Mouse (Mus musculus) heart, embryonic 14.5 days (tissue): ENCODE measurements around the gene Raph1. TPM values are rescaled to one million over a fixed set of nuclear protein-coding genes. Genes with fewer than 3 reads are reported as not detected.

Experiments used
- ATAC-seq: fragments of 200-750 bp; cut with Nextera tagmentation; 2 replicates; pipeline ENCODE4 v1.8.0; 2017; ENCODE audit warnings: low read depth, moderate TSS enrichment; ENCODE audit not compliant: insufficient number of reproducible peaks, insufficient read depth, low FRiP score
- H3K27ac ChIP-seq, 2 experiments: fragments of 200-500 bp in 1 of 2; fragments of 300-500 bp in 1 of 2; sonication (generic) in 1 of 2; replicated peaks in 1 of 2; 2 replicates each; pipeline ENCODE4 v1.5.1; 2012 to 2014; ENCODE audit warnings: low read depth in 2 of 2, low read length in 2 of 2, control low read depth in 1 of 2, mild to moderate bottlenecking in 1 of 2, mixed read lengths in 1 of 2; ENCODE audit not compliant: control insufficient read depth in 1 of 2, insufficient read depth in 1 of 2
- H3K27me3 ChIP-seq: fragments of 300-500 bp; sonication (generic); 2 replicates; pipeline ENCODE4 v1.6.1; 2014; ENCODE audit warnings: mild to moderate bottlenecking, low read length, control low read depth; ENCODE audit not compliant: control insufficient read depth, insufficient read depth
- H3K36me3 ChIP-seq: fragments of 300-500 bp; sonication (generic); 2 replicates; pipeline ENCODE4 v1.6.1; 2014; ENCODE audit warnings: mild to moderate bottlenecking, control low read depth, low read length, mixed read lengths; ENCODE audit not compliant: control insufficient read depth, insufficient read depth
- H3K4me1 ChIP-seq, 2 experiments: fragments of 200-500 bp in 1 of 2; fragments of 300-500 bp in 1 of 2; sonication (generic) in 1 of 2; 2 replicates each; pipeline ENCODE4 v1.6.1; 2012 to 2014; ENCODE audit warnings: low read length in 2 of 2, control low read depth in 1 of 2, mixed read lengths in 1 of 2; ENCODE audit not compliant: control insufficient read depth in 2 of 2, insufficient read depth in 2 of 2
- H3K4me2 ChIP-seq: fragments of 300-500 bp; sonication (generic); 2 replicates; pipeline ENCODE4 v1.6.1; 2014; ENCODE audit warnings: mild to moderate bottlenecking, low read length
- H3K4me3 ChIP-seq, 2 experiments: fragments of 200-500 bp in 1 of 2; fragments of 300-500 bp in 1 of 2; sonication (generic) in 1 of 2; 2 replicates each; pipeline ENCODE4 v1.5.1; 2012 to 2014; ENCODE audit warnings: low read length in 2 of 2, mild to moderate bottlenecking in 2 of 2, control low read depth in 1 of 2, low read depth in 1 of 2, moderate library complexity in 1 of 2; ENCODE audit not compliant: control insufficient read depth in 1 of 2, insufficient read depth in 1 of 2
- H3K9ac ChIP-seq: fragments of 300-500 bp; sonication (generic); 2 replicates; pipeline ENCODE4 v1.6.1; 2014; ENCODE audit warnings: mild to moderate bottlenecking, low read length
- H3K9me3 ChIP-seq: fragments of 300-500 bp; sonication (generic); 2 replicates; pipeline ENCODE4 v1.6.1; 2016; ENCODE audit warnings: low read length, control low read depth; ENCODE audit not compliant: control insufficient read depth
- WGBS: fragments of 180-500 bp; shearing (Covaris S2); extraction: QIAGEN DNeasy Blood & Tissue Kit; methylation state at CpG from one replicate; pipeline ENCODE4 v1.1.7; 2014; 5-methylcytosine and 5-hydroxymethylcytosine counted together
- polyA plus RNA-seq: library from polyadenylated mRNA; unstranded; fragments of >200 nt; fragmentation: Nextera tagmentation; extraction: Ambion mirVana; gene quantifications from 2 replicates; pipeline ENCODE4 v1.2.1, GENCODE M21; 2014

Gene Raph1
- polyA plus RNA-seq, 1 experiment from 2014 or later: 68.7 TPM

DNA sequence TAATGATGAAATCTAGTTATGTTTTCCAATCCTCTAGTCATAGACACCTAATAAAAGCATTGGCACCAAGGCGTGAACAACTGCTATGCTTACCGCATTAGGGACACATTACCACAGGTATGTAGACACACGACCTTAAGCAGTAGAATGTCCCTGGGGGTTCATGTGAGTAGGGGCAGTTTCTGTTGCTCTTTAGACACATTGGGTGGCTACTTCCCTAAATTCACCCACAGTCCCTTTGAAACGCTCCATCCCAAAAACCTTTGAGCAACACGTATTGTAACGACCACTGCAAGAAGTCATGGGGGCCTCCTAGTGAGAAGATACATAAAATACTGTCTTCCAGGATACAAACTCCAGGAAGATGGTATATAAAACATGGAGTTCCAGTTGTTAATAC, 33.8 kb upstream of the Raph1 start:
- WGBS: 80% methylated on average over 6 of the region's 6 CpGs
- Histone ChIP-seq H3K4me1 (peaks cover 0 to 5% of the 10 kb centered on the region in 2 experiments; a peak in 2 of 4 replicates), H3K4me2 (no peak overlapping the region), H3K9ac (no peak overlapping the region), H3K4me3 (no peak overlapping the region), H3K9me3 (no peaks in the 10 kb centered on the region), H3K36me3 (no peaks in the 10 kb centered on the region), H3K27ac (no peak overlapping the region), H3K27me3 (no peaks in the 10 kb centered on the region)
- no peak for ATAC-seq

DNA sequence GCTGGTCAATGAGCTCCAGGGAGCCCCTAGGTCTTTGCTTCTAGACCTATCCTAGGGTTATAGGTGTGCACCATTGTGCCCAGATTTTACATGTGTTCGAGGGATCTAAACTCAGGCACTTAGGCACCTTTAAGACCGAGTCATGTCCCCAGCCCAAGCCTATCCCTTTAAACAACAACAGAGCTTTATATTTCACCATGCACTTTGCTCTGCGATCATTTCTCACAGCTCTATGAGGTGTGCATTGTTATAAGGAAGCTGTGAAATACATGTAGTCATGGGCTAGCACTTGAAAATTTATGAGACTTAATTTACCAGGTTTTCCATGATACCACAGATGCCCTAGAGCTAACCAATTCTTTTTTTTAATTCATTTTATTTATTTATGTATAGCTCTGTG, 33.0 kb upstream of the Raph1 start:
- no peak overlapping the region for H3K27ac ChIP-seq
- no peak overlapping the region for H3K4me3 ChIP-seq
- H3K4me1 ChIP-seq: peaks cover 0 to 5% of the 10 kb centered on the region in 2 experiments; a peak in 2 of 4 replicates
- no peak for ATAC-seq
- H3K9me3 ChIP-seq: no peaks in the 10 kb centered on the region
- no peak overlapping the region for H3K4me2 ChIP-seq
- WGBS: 87% methylated on average over 3 of the region's 3 CpGs
- no peaks in the 10 kb centered on the region for H3K27me3 ChIP-seq
- H3K9ac ChIP-seq: no peak overlapping the region
- no peaks in the 10 kb centered on the region for H3K36me3 ChIP-seq

DNA sequence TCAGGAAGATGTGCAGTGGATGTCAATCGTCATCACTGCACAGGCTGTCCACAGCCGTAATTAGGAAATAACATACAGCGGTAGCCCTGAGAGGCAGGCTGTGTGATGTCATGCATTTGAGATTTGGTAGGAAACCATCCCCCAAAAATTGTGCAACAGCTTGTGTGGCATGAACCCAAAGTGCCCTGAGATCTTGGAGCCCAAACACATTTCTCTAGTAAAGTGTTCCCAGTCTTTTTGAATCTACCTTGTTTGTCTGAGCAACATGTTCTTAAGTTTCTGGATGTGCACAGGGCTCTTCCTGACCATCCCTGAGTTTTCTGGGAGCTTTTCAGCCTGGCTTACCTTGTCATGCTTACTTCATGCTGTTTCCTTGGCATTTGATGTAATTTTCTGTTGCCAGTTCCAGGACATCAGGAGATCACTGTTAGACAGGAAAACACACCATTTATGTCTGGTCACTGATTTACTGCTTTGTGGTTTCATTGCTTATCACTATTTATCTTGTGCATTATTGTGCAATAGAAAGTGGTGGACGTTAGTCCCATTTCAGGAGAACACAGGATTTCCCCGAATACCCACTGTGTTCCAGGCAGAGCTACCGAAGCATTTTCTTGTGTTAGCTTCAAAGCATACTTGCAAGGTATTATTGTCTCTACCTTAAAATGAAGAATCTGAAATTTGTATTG, 32.3 kb upstream of the Raph1 start:
- Histone ChIP-seq H3K4me2 (no peak overlapping the region), H3K4me1 (peaks cover 0 to 5% of the 10 kb centered on the region in 2 experiments; a peak in 2 of 4 replicates), H3K27me3 (no peaks in the 10 kb centered on the region), H3K9ac (no peak overlapping the region), H3K27ac (no peak overlapping the region), H3K4me3 (no peak overlapping the region), H3K36me3 (no peaks in the 10 kb centered on the region), H3K9me3 (no peaks in the 10 kb centered on the region)
- no peak for ATAC-seq
- WGBS: 78% methylated on average over 6 of the region's 6 CpGs

DNA sequence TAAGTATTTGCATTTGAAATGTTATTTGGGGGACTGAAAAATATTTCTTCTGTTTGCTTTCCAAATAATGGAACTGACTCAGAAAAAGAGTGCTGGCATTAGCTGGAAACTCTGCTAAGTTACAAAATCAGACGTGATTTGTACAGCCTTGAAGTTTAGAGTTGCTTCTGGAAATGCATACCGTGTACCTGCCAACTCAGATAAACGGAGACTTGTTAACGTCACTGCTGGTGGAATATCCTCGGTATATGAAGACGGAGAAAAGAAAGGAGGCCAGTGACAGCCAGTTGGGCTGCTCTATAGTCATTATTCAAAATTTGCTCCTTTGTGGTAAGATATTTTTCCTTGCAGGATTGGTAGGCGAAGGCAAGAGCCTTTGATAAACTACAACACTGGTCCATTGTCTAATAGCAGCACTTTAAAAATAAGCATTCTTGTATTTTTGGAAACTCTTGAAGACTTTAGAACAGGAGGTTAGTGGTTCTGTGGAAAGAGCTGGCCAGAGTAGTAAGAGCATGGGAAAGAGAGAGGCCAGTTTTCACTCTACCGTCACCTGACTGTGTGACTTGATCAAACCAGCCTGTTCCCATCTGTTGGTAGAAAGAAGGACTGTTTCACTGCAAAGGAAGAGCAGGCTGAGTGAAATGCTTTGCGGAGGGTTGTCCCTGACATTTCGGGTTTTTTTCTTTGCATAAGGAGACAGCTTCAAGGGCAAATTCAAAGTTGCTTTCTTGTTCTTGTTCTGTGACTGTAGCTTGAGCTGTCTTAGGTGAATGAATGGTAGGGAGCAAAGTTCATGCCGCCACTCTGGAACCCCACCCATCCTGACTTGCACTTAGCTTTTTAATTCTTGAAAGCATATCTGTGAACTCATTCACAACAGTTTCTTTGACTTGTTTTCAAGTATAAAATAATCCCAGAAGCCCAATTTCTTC, 29.7 kb upstream of the Raph1 start:
- Histone ChIP-seq H3K36me3 (no peaks in the 10 kb centered on the region), H3K9ac (no peak overlapping the region), H3K27ac (no peak overlapping the region), H3K4me1 (peaks cover 0 to 5% of the 10 kb centered on the region in 2 experiments; a peak in 2 of 4 replicates), H3K4me3 (no peak overlapping the region), H3K4me2 (no peak overlapping the region), H3K27me3 (no peaks in the 10 kb centered on the region), H3K9me3 (no peaks in the 10 kb centered on the region)
- no peak for ATAC-seq
- 66% methylated on average over 11 of the region's 11 CpGs for WGBS

DNA sequence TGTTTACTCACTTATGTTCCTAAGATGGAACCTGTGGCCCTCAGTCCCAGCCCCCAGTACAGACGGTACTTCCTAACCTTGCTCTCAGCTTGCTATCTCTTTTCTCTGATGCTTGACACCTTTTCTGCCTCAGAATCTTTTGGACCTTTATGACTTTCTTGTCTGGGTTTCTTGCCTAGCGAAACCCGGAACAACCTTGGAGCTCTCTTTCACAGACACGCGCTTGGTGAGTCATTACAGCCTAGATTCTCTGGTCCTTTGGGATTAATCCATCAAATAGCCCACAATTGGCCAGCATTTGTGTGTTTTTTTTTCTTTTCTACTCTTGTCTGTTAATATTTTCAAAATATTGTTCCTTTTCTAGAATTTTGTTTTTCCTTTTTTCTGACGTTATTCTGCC, 26.2 kb upstream of the Raph1 start:
- Histone ChIP-seq H3K27me3 (no peaks in the 10 kb centered on the region), H3K9ac (no peak overlapping the region), H3K4me2 (no peak overlapping the region), H3K9me3 (peaks cover 5% of the 10 kb centered on the region; the same call in 1 of the 2 replicates), H3K4me1 (peaks cover 4 to 13% of the 10 kb centered on the region in 2 experiments), H3K36me3 (no peaks in the 10 kb centered on the region), H3K27ac (no peak overlapping the region), H3K4me3 (no peak overlapping the region)
- no peak for ATAC-seq
- WGBS: 91% methylated on average over 6 of the region's 6 CpGs

DNA sequence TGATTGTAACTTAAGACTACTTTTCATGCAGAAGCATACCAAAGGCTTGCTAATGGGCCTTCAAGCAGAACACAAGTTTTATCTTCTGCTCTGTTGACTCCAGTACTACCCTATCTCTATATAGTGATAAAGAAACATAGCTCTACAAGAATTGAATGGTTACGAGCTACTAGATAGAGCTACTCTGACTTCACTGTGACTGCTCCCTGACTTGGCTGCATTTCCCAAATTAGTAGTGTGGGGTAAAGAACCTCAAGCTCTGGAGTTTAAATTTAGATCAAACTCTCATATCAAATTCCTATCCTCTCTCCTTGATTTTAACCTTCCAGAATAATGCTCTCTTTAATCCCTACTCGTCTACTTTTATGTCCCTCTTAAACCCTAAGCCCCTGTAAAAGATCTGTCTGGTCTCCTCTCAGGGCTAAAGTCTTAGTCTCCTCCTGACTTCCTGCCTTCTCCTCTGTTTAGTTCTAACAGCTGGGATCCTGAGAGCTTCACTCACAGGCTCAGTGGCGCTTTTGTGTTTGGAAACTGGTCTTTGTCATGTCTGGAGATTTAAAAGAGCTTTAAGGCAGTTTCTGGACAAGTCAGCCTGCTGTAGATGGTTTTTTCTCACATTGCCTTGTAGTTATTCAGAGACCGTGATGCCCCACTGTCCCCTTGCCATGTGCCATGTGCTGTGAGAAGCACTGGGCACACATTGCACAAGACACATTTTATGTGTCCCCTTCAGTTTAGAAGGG, 22.2 kb upstream of the Raph1 start:
- ATAC-seq: peak; percentile 64
- Histone ChIP-seq H3K4me2 (no peak overlapping the region), H3K27ac (peak overlapping the region; percentile 76 to 80), H3K9me3 (peaks cover 19% of the 10 kb centered on the region), H3K9ac (no peak overlapping the region), H3K4me1 (peaks cover 4 to 8% of the 10 kb centered on the region in 2 experiments; a peak in 3 of 4 replicates), H3K36me3 (no peaks in the 10 kb centered on the region), H3K27me3 (no peaks in the 10 kb centered on the region), H3K4me3 (no peak overlapping the region)
- 21% methylated on average over 4 of the region's 4 CpGs for WGBS

DNA sequence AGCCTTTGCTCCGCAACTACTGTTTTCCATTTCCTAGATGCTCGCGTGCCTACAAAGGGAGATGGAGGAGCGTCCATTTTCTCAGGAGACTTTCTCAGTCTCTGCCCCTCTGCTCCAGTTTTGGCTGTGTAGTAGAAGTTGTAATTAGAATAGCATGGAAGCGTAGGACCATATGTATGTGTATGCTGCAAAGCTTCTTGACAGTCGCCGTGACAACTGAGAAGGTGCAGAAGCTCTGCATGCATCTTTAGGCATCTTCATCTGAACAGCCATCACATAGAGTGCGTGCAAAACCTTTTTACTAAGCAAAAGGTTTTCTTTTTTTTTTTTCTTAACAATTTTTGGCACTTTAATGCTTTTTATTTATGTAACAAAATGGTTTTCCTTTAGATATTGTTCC, 14.1 kb upstream of the Raph1 start:
- no peak overlapping the region for H3K9ac ChIP-seq
- no peaks in the 10 kb centered on the region for H3K4me1 ChIP-seq
- H3K9me3 ChIP-seq: 0 out of 2 replicates have a peak, but pooled peaks cover 8% of the 10 kb centered on the region
- no peak overlapping the region for H3K27ac ChIP-seq
- no peak for ATAC-seq
- no peaks in the 10 kb centered on the region for H3K36me3 ChIP-seq
- 92% methylated on average over 8 of the region's 8 CpGs for WGBS
- no peak overlapping the region for H3K4me3 ChIP-seq
- H3K4me2 ChIP-seq: no peak overlapping the region
- H3K27me3 ChIP-seq: no peaks in the 10 kb centered on the region
